Mouse (Mus musculus) ES-Bruce4 (cell line): ENCODE measurements around the gene Srsf3. TPM values are rescaled to one million over a fixed set of nuclear protein-coding genes. Genes with fewer than 3 reads are reported as not detected.

ENCODE experiments used
- H3K27ac ChIP-seq: 2 replicates; pipeline ENCODE4 v1.5.1; 2012; ENCODE audit warnings: low read length, inconsistent platforms; ENCODE audit not compliant: insufficient read depth
- H3K27me3 ChIP-seq: 2 replicates; pipeline ENCODE4 v1.6.1; 2012; ENCODE audit warnings: mild to moderate bottlenecking, low read length, inconsistent platforms; ENCODE audit not compliant: control insufficient read depth, poor library complexity, insufficient read depth, severe bottlenecking
- H3K36me3 ChIP-seq: 2 replicates; pipeline ENCODE4 v1.6.1; 2012; ENCODE audit warnings: inconsistent platforms, mild to moderate bottlenecking, low read length, moderate library complexity; ENCODE audit not compliant: control insufficient read depth, poor library complexity, insufficient read depth, severe bottlenecking
- H3K4me1 ChIP-seq: one replicate; pipeline ENCODE4 v1.8.1; 2011; ENCODE audit warnings: low read length; ENCODE audit not compliant: control insufficient read depth, insufficient read depth
- H3K4me3 ChIP-seq: 2 replicates; pipeline ENCODE4 v1.5.1; 2011; ENCODE audit warnings: low read depth, mild to moderate bottlenecking, low read length
- H3K9ac ChIP-seq: 2 replicates; pipeline ENCODE4 v1.6.1; 2012; ENCODE audit warnings: low read depth, mild to moderate bottlenecking, inconsistent platforms; ENCODE audit not compliant: poor library complexity, severe bottlenecking
- H3K9me3 ChIP-seq: replicated peaks from 2 replicates; pipeline ENCODE4 v1.6.1; 2012; ENCODE audit warnings: mild to moderate bottlenecking, low read length, inconsistent platforms; ENCODE audit not compliant: control insufficient read depth, poor library complexity, insufficient read depth, severe bottlenecking
- CTCF ChIP-seq: IDR thresholded peaks from one replicate; pipeline ENCODE4 v1.8.1; 2011; ENCODE audit warnings: low read depth, low read length
- EP300 ChIP-seq: IDR thresholded peaks from 2 replicates; pipeline ENCODE4 v1.6.1; 2011; ENCODE audit warnings: low read depth, low read length; ENCODE audit not compliant: insufficient read depth
- POLR2A ChIP-seq: IDR thresholded peaks from one replicate; pipeline ENCODE4 v1.8.1; 2011; ENCODE audit warnings: low read length; ENCODE audit not compliant: insufficient read depth
- polyA plus RNA-seq: library from polyadenylated mRNA; stranded (reverse); fragments of >200 nt; gene quantifications from 2 replicates; pipeline ENCODE4 v1.2.4, GENCODE M21; 2011; ENCODE audit warnings: low read depth; ENCODE audit not compliant: missing spikeins, insufficient read depth, insufficient read length

The Srsf3 gene
- polyA plus RNA-seq, 1 experiment, result 557 TPM

GRCm38 (mm10) chr17:29005002-29005401 lies 27.4 kb upstream of the Srsf3 start:
- Histone ChIP-seq H3K4me1 (no peaks in the 10 kb centered on the region), H3K27ac (no peak overlapping the region), H3K9me3 (no peaks in the 10 kb centered on the region), H3K27me3 (no peaks in the 10 kb centered on the region), H3K4me3 (no peak overlapping the region), H3K9ac (no peak overlapping the region), H3K36me3 (peaks cover 12% of the 10 kb centered on the region)
- no peak for TF ChIP-seq POLR2A

GRCm38 (mm10) chr17:29006812-29007211 lies 25.6 kb upstream of the Srsf3 start:
- Histone ChIP-seq H3K9ac (peak overlapping the region; percentile 96), H3K9me3 (no peaks in the 10 kb centered on the region), H3K4me1 (no peaks in the 10 kb centered on the region), H3K4me3 (peak overlapping the region; percentile 98), H3K27ac (peak overlapping the region; percentile 76; the same call in 1 of the 2 replicates), H3K36me3 (peaks cover 7% of the 10 kb centered on the region), H3K27me3 (no peaks in the 10 kb centered on the region)
- TF ChIP-seq CTCF (no peak), EP300 (0 out of 2 replicates have a peak, but pooled peaks have one; percentile 6)

DNA sequence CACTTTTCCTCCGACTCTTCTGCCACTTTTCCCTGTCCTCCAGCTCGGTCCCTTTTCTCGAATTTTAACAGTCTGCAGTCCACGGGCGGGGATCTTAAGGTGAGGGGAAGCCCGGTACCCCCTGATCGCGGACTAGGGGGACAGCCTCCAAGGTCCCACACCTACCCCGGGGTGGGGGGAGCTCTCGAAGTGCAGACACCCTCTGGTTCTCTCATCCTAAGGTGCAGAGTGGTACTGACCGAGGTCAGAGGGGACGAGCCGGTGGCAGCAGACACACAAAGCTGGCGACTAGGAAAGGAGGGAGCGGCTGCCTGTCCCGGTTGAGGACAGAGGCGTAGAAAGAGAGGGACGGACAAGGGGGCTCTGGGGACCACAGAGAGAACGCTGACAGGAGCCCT lies 25.2 kb upstream of the Srsf3 start:
- H3K27ac ChIP-seq, result peak overlapping the region; percentile 76

GRCm38 (mm10) chr17:29007641-29008325 lies 24.6 kb upstream of the Srsf3 start, which contains the start of gene Stk38:
Gene Stk38 (minus strand): TSS chr17:29007995.
- Histone ChIP-seq H3K36me3 (peaks cover 7% of the 10 kb centered on the region), H3K9me3 (no peaks in the 10 kb centered on the region), H3K4me3 (peak within 1 kb of the TSS; percentile 98), H3K27ac (peak within 1 kb of the TSS; percentile 100), H3K9ac (peak within 1 kb of the TSS; percentile 96), H3K4me1 (peaks cover 2% of the 10 kb centered on the region), H3K27me3 (no peaks in the 10 kb centered on the region)
- TF ChIP-seq EP300 (peak; percentile 87), POLR2A (no peak)

More for the DNA sequence above, 25.2 kb upstream of the Srsf3 start:
- Histone ChIP-seq H3K27me3 (no peaks in the 10 kb centered on the region), H3K9me3 (no peaks in the 10 kb centered on the region), H3K9ac (peak overlapping the region; percentile 96), H3K4me3 (peak overlapping the region; percentile 98), H3K36me3 (peaks cover 7% of the 10 kb centered on the region), H3K4me1 (no peaks in the 10 kb centered on the region)
- no peak for TF ChIP-seq EP300
- no peak for TF ChIP-seq POLR2A
- TF ChIP-seq CTCF, result no peak

- peaks cover 7% of the 10 kb centered on the region for H3K36me3 ChIP-seq
- H3K4me1 ChIP-seq, result peaks cover 2% of the 10 kb centered on the region
- peak overlapping the region; percentile 51 for H3K4me3 ChIP-seq
- H3K27me3 ChIP-seq, result no peaks in the 10 kb centered on the region
- no peaks in the 10 kb centered on the region for H3K9me3 ChIP-seq
- peak overlapping the region; percentile 100 for H3K27ac ChIP-seq
- H3K9ac ChIP-seq, result peak overlapping the region; percentile 6
- no peak for TF ChIP-seq POLR2A
- TF ChIP-seq EP300, result no peak
- no peak for TF ChIP-seq CTCF
These were observed 24.1 kb upstream of the Srsf3 start for GRCm38 (mm10) chr17:29008326-29008650.

DNA sequence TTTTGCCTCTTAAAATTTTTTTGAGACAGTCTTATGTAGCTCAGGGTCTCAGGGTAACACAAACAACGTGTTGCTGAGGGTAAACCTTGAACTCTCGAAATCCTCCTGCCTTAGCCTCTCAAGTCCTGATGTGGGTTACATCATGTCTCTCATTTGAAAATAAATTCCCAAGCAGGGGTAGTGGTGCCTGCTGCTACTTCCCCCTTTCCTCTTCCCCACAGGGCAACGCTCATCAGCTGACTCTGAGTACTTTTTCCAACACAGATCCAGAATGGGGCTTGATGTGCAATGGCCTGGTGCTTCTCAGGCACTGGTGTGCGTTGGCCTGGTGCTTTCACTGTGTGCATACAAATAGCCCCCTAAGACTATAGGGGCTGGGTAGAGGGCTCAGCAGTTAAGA lies 23.2 kb upstream of the Srsf3 start:
- no peaks in the 10 kb centered on the region for H3K9me3 ChIP-seq
- peaks cover 3% of the 10 kb centered on the region for H3K36me3 ChIP-seq
- peaks cover 2% of the 10 kb centered on the region for H3K4me1 ChIP-seq
- peak overlapping the region; percentile 48 for H3K27ac ChIP-seq
- H3K9ac ChIP-seq, result peak overlapping the region; percentile 6
- TF ChIP-seq EP300 (0 out of 2 replicates have a peak, but pooled peaks have one; percentile 6), POLR2A (no peak)
- no peak overlapping the region for H3K4me3 ChIP-seq
- H3K27me3 ChIP-seq, result no peaks in the 10 kb centered on the region
